Mouse (Mus musculus): ENCODE results near the gene Rab27a. TPM values are rescaled to one million over a fixed set of nuclear protein-coding genes. Genes with fewer than 3 reads are reported as not detected.
A peak's percentile ranks its signal among the peaks of the same experiment; 100 is the strongest.
"Not testable (repeated sequence)": the region's sequence is repeated elsewhere in the genome, so short reads cannot be mapped to it uniquely, and the experiment has no call there.

Rab27a gene
- polyA plus RNA-seq, 1 experiment = 14.8 TPM

DNA sequence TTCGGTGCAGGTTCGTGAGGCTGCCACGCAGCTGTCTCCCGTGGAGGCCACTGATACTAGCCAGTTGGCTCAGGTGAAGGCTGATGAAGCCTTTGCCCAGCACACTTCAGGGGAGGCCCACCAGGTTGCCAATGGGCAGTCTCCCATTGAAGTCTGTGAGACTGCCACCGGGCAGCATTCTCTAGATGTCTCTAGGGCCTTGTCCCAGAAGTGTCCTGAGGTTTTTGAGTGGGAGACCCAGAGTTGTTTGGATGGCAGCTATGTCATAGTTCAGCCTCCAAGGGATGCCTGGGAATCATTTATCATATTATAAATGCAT lies 59.2 kb downstream of the Rab27a start:
- no peaks in the 10 kb centered on the region for H3K36me3 ChIP-seq (ENCODE audit: control insufficient read depth, insufficient read depth, low read length)
- no peak overlapping the region for H3K27ac ChIP-seq (ENCODE audit: control insufficient read depth, insufficient read depth, low read depth, low read length)
- no peak for TF ChIP-seq POLR2A (IDR thresholded peaks at IDR 0.05; ENCODE audit: control insufficient read depth, low read depth, low read length)
- no peak for TF ChIP-seq CTCF (IDR thresholded peaks at IDR 0.05; ENCODE audit: control insufficient read depth, insufficient read depth, insufficient replicate concordance, low read depth, low read length)
- no peaks in the 10 kb centered on the region for H3K27me3 ChIP-seq (ENCODE audit: control insufficient read depth, insufficient read depth, low read length)
- peaks cover 19% of the 10 kb centered on the region for H3K4me1 ChIP-seq (ENCODE audit: control insufficient read depth, insufficient read depth, low read length)
- peak overlapping the region; percentile 81 for H3K4me3 ChIP-seq (ENCODE audit: control insufficient read depth, low read depth, low read length)

DNA sequence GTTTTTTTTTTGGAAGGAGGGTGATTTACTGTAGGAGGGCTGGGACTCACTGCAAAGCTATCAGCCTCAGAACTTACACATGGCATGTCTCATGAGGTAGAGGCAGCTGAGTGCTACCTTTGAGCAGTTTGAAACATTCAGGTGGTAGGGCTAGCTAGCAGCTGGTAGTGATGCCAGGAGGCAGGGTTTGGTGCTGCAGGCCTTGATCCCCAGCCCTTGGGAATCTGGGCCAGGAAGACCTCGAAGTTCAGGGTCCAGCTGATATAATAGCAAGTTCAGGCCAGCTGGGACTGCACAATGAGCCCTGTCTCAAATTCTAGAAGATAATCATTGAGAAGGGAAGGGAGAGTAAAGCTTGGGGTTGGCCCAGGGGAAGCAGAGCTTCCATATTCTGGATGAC lies 60.5 kb downstream of the Rab27a start:
- Histone ChIP-seq H3K4me1 (ENCODE audit: control insufficient read depth, insufficient read depth, low read length) (peaks cover 19% of the 10 kb centered on the region), H3K36me3 (ENCODE audit: control insufficient read depth, insufficient read depth, low read length) (no peaks in the 10 kb centered on the region), H3K27ac (ENCODE audit: control insufficient read depth, insufficient read depth, low read depth, low read length) (no peak overlapping the region), H3K27me3 (ENCODE audit: control insufficient read depth, insufficient read depth, low read length) (no peaks in the 10 kb centered on the region), H3K4me3 (ENCODE audit: control insufficient read depth, low read depth, low read length) (no peak overlapping the region)
- no peak for TF ChIP-seq POLR2A (IDR thresholded peaks at IDR 0.05; ENCODE audit: control insufficient read depth, low read depth, low read length)

DNA sequence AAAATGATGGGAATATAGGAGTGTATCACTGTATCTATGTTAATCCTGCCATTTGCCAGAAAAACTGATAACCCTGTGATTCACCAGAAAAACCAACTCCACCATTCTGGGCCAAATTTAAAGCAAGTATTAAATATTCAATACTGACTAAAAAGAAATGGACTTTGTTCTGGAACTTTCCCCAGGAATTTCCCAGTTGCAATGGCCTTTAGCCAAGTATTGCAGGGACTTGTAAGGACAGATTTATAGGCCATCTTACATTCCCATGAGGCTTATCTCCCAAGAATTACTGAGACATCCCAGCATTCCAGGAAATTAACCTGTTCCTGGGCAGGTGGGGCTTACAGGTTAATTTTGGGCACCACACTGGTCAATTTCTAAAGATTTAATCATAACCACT lies 61.1 kb downstream of the Rab27a start:
- TF ChIP-seq POLR2A (IDR thresholded peaks at IDR 0.05; ENCODE audit: control insufficient read depth, low read depth, low read length) (no peak), CTCF (IDR thresholded peaks at IDR 0.05; ENCODE audit: control insufficient read depth, insufficient read depth, insufficient replicate concordance, low read depth, low read length) (no peak)
- no peak overlapping the region for H3K27ac ChIP-seq (ENCODE audit: control insufficient read depth, insufficient read depth, low read depth, low read length)
- H3K36me3 ChIP-seq (ENCODE audit: control insufficient read depth, insufficient read depth, low read length) = no peaks in the 10 kb centered on the region
- H3K4me1 ChIP-seq (ENCODE audit: control insufficient read depth, insufficient read depth, low read length) = peaks cover 19% of the 10 kb centered on the region
- H3K4me3 ChIP-seq (ENCODE audit: control insufficient read depth, low read depth, low read length) = no peak overlapping the region
- no peaks in the 10 kb centered on the region for H3K27me3 ChIP-seq (ENCODE audit: control insufficient read depth, insufficient read depth, low read length)

DNA sequence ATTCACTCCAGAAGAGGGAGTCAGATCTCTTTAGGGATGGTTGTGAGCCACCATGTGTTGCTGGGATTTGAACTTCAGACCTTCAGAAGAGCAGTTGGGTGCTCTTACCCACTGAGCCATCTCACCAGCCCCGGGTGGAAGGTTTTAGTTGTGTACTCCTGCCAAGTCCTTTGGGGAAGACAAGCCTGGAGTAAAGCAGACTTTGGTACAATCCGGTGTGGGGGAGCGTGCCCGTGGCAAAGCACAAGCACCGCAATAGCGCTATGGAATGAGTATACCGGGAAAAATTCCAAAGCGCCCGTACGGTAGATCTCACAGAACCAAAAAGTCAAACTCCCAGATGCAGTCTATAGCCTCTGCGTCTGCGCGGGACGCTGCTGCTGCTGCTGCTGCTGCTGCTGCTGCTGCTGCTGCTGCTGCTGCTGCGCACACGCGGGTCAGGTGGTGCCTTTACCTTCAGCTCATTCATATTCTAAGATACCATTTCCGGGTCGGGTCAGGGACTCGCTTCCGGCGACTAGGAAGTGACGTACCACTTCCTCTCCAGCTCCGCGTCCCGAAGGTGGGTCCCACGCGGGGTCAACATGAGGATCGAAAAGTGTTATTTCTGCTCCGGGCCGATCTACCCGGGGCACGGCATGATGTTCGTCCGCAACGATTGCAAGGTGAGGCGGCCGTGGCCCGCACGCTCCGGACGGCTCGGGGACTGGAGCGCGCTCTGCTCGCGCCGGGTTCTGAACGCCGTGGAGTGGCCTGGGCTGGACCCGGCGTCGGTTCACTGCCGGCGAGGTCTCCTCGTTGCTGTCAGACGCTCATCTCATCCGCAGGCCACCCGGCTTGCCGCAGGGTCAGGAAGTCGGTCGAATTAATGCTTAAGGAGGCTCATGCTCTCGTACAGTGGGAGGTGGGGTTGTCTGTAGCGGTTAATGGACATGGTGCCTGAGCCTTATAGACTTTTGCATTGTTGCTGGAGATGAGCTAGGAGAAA lies 68.6 kb downstream of the Rab27a start, which contains the start of gene Rsl24d1:
TSS of gene Rsl24d1 (plus strand) at position 508 of the 988 bp plus-strand sequence.
- Histone ChIP-seq H3K4me3 (ENCODE audit: control insufficient read depth, low read depth, low read length) (peak within 1 kb of the TSS; percentile 86), H3K27ac (ENCODE audit: control insufficient read depth, insufficient read depth, low read depth, low read length) (peak within 1 kb of the TSS; percentile 54), H3K36me3 (ENCODE audit: control insufficient read depth, insufficient read depth, low read length) (no peaks in the 10 kb centered on the region), H3K27me3 (ENCODE audit: control insufficient read depth, insufficient read depth, low read length) (no peaks in the 10 kb centered on the region), H3K4me1 (ENCODE audit: control insufficient read depth, insufficient read depth, low read length) (peaks cover 2% of the 10 kb centered on the region)
- no peak for TF ChIP-seq CTCF (IDR thresholded peaks at IDR 0.05; ENCODE audit: control insufficient read depth, insufficient read depth, insufficient replicate concordance, low read depth, low read length)
- TF ChIP-seq POLR2A (IDR thresholded peaks at IDR 0.05; ENCODE audit: control insufficient read depth, low read depth, low read length) = peak; percentile 58; the same call in 1 of the 2 replicates

DNA sequence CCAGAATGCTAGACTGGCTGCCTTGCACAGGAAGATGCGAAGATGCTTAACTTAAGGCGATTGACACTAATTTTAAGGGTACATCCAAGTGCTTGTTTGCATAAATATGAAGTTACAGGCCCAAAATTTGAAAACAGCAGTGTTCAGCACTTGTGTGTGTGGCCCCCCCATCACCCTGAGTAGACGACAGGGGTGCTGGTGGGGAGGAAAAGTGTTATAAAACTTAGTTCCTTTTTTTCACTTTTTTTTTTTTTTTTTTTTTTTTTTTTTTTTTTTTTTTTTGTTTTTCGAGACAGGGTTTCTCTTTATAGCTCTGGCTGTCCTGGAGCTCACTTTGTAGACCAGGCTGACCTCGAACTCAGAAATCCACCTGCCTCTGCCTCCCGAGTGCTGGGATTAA lies 72.0 kb downstream of the Rab27a start:
- not testable (repeated sequence) for H3K4me3 ChIP-seq (ENCODE audit: control insufficient read depth, low read depth, low read length); H3K4me1 ChIP-seq (ENCODE audit: control insufficient read depth, insufficient read depth, low read length); H3K27ac ChIP-seq (ENCODE audit: control insufficient read depth, insufficient read depth, low read depth, low read length); H3K27me3 ChIP-seq (ENCODE audit: control insufficient read depth, insufficient read depth, low read length); H3K36me3 ChIP-seq (ENCODE audit: control insufficient read depth, insufficient read depth, low read length)

DNA sequence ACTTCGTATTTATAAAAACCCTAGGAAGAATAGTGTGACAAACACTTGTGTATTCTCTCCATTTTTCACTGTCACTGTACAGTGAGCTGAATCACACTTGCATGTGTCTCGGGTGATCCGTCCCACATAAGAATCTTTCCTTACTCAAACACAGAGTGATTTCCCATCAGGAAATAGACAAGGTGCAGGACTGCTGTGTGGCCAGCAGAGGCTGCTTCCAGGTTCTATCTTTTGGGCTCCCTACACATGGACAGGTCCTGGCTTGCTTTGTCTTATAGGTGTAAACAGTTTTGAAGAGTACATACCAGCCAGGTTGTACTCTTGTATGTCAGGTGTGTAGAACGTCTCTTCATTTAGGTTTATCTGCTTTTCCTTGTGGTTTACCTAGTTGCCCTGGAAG lies 73.4 kb downstream of the Rab27a start:
- Histone ChIP-seq H3K4me1 (ENCODE audit: control insufficient read depth, insufficient read depth, low read length) (no peaks in the 10 kb centered on the region; the same call in 1 of the 2 replicates), H3K27me3 (ENCODE audit: control insufficient read depth, insufficient read depth, low read length) (no peaks in the 10 kb centered on the region), H3K4me3 (ENCODE audit: control insufficient read depth, low read depth, low read length) (no peak overlapping the region), H3K27ac (ENCODE audit: control insufficient read depth, insufficient read depth, low read depth, low read length) (no peak overlapping the region), H3K36me3 (ENCODE audit: control insufficient read depth, insufficient read depth, low read length) (peaks cover 2% of the 10 kb centered on the region)
- TF ChIP-seq CTCF (IDR thresholded peaks at IDR 0.05; ENCODE audit: control insufficient read depth, insufficient read depth, insufficient replicate concordance, low read depth, low read length) (no peak), POLR2A (IDR thresholded peaks at IDR 0.05; ENCODE audit: control insufficient read depth, low read depth, low read length) (no peak)

DNA sequence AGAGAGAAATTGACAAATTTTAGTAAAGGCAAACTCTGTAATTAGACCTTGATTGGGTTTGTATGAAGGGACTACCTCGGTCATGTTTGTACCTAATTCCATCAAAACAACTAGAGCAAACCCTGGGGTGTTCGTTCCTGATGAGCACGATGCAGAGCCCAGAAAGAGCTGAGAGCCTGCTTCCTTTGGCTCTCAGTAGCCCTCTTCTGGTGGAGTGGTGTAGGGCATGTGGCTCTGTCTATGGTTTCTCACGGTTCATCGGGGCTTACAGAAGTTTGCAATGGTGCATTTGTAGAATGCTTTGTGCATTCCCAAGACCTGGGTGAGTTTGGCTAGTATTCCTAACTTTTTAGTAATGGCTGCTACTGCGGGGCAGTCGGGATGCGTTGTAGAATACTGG lies 77.1 kb downstream of the Rab27a start:
- H3K36me3 ChIP-seq (ENCODE audit: control insufficient read depth, insufficient read depth, low read length) = peaks cover 2% of the 10 kb centered on the region
- TF ChIP-seq CTCF (IDR thresholded peaks at IDR 0.05; ENCODE audit: control insufficient read depth, insufficient read depth, insufficient replicate concordance, low read depth, low read length) = peak; percentile 23; the same call in 1 of the 2 replicates
- TF ChIP-seq POLR2A (IDR thresholded peaks at IDR 0.05; ENCODE audit: control insufficient read depth, low read depth, low read length) = no peak
- no peak overlapping the region for H3K27ac ChIP-seq (ENCODE audit: control insufficient read depth, insufficient read depth, low read depth, low read length)
- H3K4me3 ChIP-seq (ENCODE audit: control insufficient read depth, low read depth, low read length) = no peak overlapping the region
- H3K27me3 ChIP-seq (ENCODE audit: control insufficient read depth, insufficient read depth, low read length) = no peaks in the 10 kb centered on the region
- H3K4me1 ChIP-seq (ENCODE audit: control insufficient read depth, insufficient read depth, low read length) = no peaks in the 10 kb centered on the region

Data from testis, adult 2 months (tissue).